Mouse (Mus musculus): ENCODE measurements around the gene Cacna2d3. TPM values are rescaled to one million over a fixed set of nuclear protein-coding genes. Genes with fewer than 3 reads are reported as not detected.

Cacna2d3 gene
- polyA plus RNA-seq, 1 experiment, result 0.22 TPM

DNA sequence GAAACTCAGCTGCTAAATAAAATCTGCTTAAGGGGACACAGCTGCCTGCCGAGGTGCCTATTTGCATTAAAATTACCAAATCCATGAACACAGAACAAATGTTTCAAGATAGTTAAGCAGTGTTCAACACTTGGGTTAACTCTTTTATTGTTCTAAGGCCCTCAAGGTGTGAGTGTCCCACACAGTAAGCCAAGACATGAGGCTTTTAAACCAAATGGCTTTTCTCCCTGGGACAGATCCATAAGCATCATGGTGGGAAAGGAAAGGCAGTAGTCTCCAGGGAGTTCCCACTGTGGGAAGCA, 516.7 kb downstream of the Cacna2d3 start:
- no peak for DNase-seq
- Histone ChIP-seq H3K4me1 (ENCODE audit: control insufficient read depth, insufficient read depth, low read length) (no peaks in the 10 kb centered on the region), H3K27ac (ENCODE audit: insufficient read depth, low read depth, low read length) (no peak overlapping the region), H3K27me3 (replicated peaks; ENCODE audit: control insufficient read depth, insufficient read depth, low read length) (no peaks in the 10 kb centered on the region), H3K36me3 (ENCODE audit: control insufficient read depth, insufficient read depth, low read length) (no peaks in the 10 kb centered on the region), H3K4me3 (ENCODE audit: insufficient read depth, low read depth, low read length) (no peak overlapping the region)
- no peak for TF ChIP-seq POLR2A (IDR thresholded peaks at IDR 0.05; ENCODE audit: low read depth, low read length)
- TF ChIP-seq CTCF (conservative IDR thresholded peaks at IDR 0.05; ENCODE audit: insufficient read depth, insufficient read length, low read depth, low read length), result no peak
- WGBS, result 46% methylated on average over 1 of the region's 1 CpGs

DNA sequence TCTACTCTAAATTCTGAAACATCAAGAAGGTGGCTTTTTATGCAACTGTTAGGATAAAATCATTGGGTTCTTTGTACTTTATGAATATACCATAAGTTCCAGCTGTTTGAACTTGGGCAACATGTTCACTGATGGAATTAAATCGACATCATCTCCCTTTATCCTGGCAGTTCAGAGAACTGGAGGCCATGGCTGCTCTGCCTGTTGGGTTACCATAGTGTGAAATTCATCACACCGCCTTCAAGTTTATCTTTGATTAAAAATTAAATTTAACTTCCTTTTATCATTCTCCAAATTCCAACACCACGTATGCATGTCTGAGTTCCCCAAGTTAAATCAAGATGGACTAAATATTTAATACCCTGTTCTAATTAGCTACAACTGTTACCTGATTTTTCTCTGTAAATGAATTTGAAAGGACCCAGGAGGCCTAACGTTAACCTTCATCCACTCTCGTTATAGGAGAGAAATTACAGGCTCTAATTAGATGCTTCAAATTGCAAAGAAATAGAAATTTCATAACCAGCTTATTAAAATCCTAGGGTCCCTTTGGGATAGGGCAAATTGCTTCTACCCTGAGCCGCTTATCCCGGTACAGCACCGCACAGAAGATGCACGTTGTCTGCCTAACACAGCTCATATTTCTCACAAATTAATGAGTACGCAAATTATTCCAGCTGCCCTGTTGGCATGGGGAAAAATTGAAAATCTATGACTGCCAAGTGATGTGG, 517.3 kb downstream of the Cacna2d3 start:
- no peak overlapping the region for H3K27ac ChIP-seq (ENCODE audit: insufficient read depth, low read depth, low read length)
- H3K4me1 ChIP-seq (ENCODE audit: control insufficient read depth, insufficient read depth, low read length), result no peaks in the 10 kb centered on the region
- H3K4me3 ChIP-seq (ENCODE audit: insufficient read depth, low read depth, low read length), result no peak overlapping the region
- WGBS, result 85% methylated on average over 10 of the region's 10 CpGs
- TF ChIP-seq POLR2A (IDR thresholded peaks at IDR 0.05; ENCODE audit: low read depth, low read length) (no peak), CTCF (conservative IDR thresholded peaks at IDR 0.05; ENCODE audit: insufficient read depth, insufficient read length, low read depth, low read length) (no peak)
- DNase-seq, result no peak
- no peaks in the 10 kb centered on the region for H3K27me3 ChIP-seq (replicated peaks; ENCODE audit: control insufficient read depth, insufficient read depth, low read length)
- no peaks in the 10 kb centered on the region for H3K36me3 ChIP-seq (ENCODE audit: control insufficient read depth, insufficient read depth, low read length)

DNA sequence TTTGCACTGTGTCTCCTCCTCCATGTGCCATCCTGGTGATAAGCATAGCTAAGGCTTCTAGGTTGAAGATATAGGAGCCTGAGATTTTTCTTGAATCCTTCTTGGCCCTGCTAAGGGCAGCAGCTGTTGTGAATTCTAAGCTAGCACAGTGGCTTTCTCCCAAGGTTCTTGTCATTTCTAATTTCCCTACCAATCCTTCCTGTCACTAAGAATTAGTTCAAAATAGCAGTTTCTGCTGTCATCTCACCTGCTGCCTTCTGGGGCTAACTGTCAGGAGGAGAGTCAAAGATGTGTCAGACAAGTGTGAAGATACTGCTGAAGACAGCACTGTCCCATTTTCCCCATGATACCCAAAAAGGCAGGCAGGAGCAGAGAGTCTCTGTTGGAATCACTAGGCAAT, 525.5 kb downstream of the Cacna2d3 start:
- Histone ChIP-seq H3K36me3 (ENCODE audit: control insufficient read depth, insufficient read depth, low read length) (no peaks in the 10 kb centered on the region), H3K4me3 (ENCODE audit: insufficient read depth, low read depth, low read length) (no peak overlapping the region), H3K27me3 (replicated peaks; ENCODE audit: control insufficient read depth, insufficient read depth, low read length) (no peaks in the 10 kb centered on the region), H3K27ac (ENCODE audit: insufficient read depth, low read depth, low read length) (no peak overlapping the region), H3K4me1 (ENCODE audit: control insufficient read depth, insufficient read depth, low read length) (no peaks in the 10 kb centered on the region)
- TF ChIP-seq POLR2A (IDR thresholded peaks at IDR 0.05; ENCODE audit: low read depth, low read length) (no peak), CTCF (conservative IDR thresholded peaks at IDR 0.05; ENCODE audit: insufficient read depth, insufficient read length, low read depth, low read length) (no peak)
- no peak for DNase-seq

DNA sequence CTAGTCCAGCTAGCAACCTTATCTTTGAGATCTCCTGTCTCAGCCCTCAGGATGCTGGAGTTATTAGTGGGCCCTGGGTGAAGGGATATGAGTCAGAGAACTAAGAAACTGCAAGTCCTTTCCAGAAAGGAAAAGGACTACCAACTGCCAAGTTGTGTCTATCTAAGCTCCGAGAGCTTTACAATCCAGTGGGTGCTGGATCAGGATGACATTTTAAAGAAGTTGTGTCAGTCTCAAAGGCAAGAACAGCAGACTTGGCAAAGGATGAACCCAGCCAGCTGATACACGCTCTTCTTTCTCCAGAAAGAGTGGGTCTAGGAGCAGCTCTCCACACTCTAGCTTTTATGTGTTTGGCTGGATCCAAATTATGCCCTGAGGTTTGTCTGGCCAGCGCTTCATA, 530.2 kb downstream of the Cacna2d3 start:
- no peak for DNase-seq
- Histone ChIP-seq H3K4me1 (ENCODE audit: control insufficient read depth, insufficient read depth, low read length) (no peaks in the 10 kb centered on the region), H3K27ac (ENCODE audit: insufficient read depth, low read depth, low read length) (no peak overlapping the region), H3K4me3 (ENCODE audit: insufficient read depth, low read depth, low read length) (no peak overlapping the region), H3K36me3 (ENCODE audit: control insufficient read depth, insufficient read depth, low read length) (no peaks in the 10 kb centered on the region), H3K27me3 (replicated peaks; ENCODE audit: control insufficient read depth, insufficient read depth, low read length) (no peaks in the 10 kb centered on the region)
- no peak for TF ChIP-seq CTCF (conservative IDR thresholded peaks at IDR 0.05; ENCODE audit: insufficient read depth, insufficient read length, low read depth, low read length)
- no peak for TF ChIP-seq POLR2A (IDR thresholded peaks at IDR 0.05; ENCODE audit: low read depth, low read length)
- WGBS, result 80% methylated on average over 3 of the region's 3 CpGs

DNA sequence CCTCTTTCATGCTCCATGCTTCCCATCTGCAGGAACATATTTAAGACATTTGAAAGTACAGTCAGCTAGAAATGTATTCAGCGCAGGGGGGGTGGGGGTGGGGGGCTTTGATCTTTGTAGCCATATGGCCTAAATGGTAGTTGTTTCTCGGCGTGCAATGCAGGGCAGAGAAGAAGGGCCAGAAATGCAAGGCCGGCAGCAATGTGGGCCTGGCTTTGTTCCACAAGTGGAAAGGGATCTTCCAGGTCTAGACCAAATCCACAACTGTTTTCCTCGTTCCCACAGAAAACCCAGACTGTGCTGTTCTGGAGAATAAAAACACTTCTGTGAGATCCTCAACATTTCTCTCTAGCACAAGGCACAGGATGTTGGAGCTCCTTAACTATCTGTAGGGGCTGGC, 537.9 kb downstream of the Cacna2d3 start:
- TF ChIP-seq POLR2A (IDR thresholded peaks at IDR 0.05; ENCODE audit: low read depth, low read length) (no peak), CTCF (conservative IDR thresholded peaks at IDR 0.05; ENCODE audit: insufficient read depth, insufficient read length, low read depth, low read length) (no peak)

DNA sequence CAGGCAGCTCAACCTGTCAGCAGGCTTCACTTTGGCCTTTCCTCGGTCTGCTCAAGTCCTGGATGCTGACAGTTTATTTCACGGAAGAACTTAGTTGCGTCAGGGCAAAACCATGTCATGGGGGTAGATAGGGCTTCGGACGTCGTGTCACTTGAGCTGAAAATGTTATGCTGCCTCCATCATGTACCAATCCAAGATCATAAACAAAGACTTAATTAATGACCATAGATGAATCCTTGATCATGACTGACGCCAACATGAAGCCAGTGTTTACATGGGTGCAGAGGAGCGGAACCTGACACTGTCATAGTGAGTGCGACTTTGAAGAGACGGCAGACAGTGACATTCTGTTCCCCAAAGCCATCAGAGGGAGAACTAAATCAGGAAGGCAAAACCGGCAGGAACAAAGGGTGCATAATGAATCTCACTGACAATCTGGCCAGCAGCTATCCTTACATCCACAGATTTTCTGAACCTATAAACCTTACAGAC, 542.2 kb downstream of the Cacna2d3 start:
- 46% methylated on average over 11 of the region's 11 CpGs for WGBS
- TF ChIP-seq CTCF (conservative IDR thresholded peaks at IDR 0.05; ENCODE audit: insufficient read depth, insufficient read length, low read depth, low read length) (no peak), POLR2A (IDR thresholded peaks at IDR 0.05; ENCODE audit: low read depth, low read length) (no peak)
- H3K27ac ChIP-seq (ENCODE audit: insufficient read depth, low read depth, low read length), result no peak overlapping the region
- no peaks in the 10 kb centered on the region for H3K36me3 ChIP-seq (ENCODE audit: control insufficient read depth, insufficient read depth, low read length)
- no peak for DNase-seq
- no peak overlapping the region for H3K4me3 ChIP-seq (ENCODE audit: insufficient read depth, low read depth, low read length)
- H3K4me1 ChIP-seq (ENCODE audit: control insufficient read depth, insufficient read depth, low read length), result no peaks in the 10 kb centered on the region
- H3K27me3 ChIP-seq (replicated peaks; ENCODE audit: control insufficient read depth, insufficient read depth, low read length), result no peaks in the 10 kb centered on the region

More for the DNA sequence above, 537.9 kb downstream of the Cacna2d3 start:
- no peaks in the 10 kb centered on the region for H3K36me3 ChIP-seq (ENCODE audit: control insufficient read depth, insufficient read depth, low read length)
- H3K27ac ChIP-seq (ENCODE audit: insufficient read depth, low read depth, low read length), result no peak overlapping the region
- H3K4me3 ChIP-seq (ENCODE audit: insufficient read depth, low read depth, low read length), result no peak overlapping the region
- 79% methylated on average over 5 of the region's 5 CpGs for WGBS
- no peaks in the 10 kb centered on the region for H3K27me3 ChIP-seq (replicated peaks; ENCODE audit: control insufficient read depth, insufficient read depth, low read length)
- H3K4me1 ChIP-seq (ENCODE audit: control insufficient read depth, insufficient read depth, low read length), result no peaks in the 10 kb centered on the region
- DNase-seq, result no peak

DNA sequence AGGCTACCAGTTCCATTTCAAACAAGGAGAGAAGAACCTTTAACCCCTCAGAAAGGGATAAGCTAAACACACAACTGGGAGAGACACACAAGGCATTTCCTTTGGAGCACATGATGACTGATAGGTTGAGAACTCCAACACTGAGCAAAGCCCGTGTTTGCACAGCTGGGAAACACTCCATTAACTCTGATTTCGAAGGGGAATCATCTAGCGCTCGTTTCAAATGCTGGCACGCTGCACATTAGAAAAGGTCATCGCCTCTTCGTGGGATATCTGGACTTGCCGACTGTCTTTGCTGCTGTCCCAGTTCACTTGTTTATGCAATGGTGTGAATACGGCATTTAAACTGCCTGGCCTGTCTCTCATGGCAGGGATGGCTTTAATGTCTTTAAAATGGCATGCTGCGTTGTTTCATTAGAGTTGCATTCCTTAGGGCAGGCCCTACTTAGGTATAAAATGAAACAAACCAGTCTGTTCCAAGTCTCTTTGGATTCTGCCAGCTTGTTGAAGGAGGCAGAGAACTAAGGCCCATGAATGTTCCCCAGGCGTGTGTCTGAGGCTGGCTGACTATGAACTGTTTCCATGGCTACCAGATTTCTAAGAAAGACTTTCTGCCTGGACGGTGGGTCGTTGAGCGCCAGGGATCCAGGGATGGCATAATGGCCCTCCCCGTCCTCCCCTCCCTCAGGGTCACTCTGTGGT, 542.8 kb downstream of the Cacna2d3 start:
- TF ChIP-seq CTCF (conservative IDR thresholded peaks at IDR 0.05; ENCODE audit: insufficient read depth, insufficient read length, low read depth, low read length) (no peak), POLR2A (IDR thresholded peaks at IDR 0.05; ENCODE audit: low read depth, low read length) (no peak)
- H3K4me3 ChIP-seq (ENCODE audit: insufficient read depth, low read depth, low read length), result no peak overlapping the region
- 32% methylated on average over 15 of the region's 15 CpGs for WGBS
- no peaks in the 10 kb centered on the region for H3K36me3 ChIP-seq (ENCODE audit: control insufficient read depth, insufficient read depth, low read length)
- DNase-seq, result no peak
- H3K4me1 ChIP-seq (ENCODE audit: control insufficient read depth, insufficient read depth, low read length), result no peaks in the 10 kb centered on the region
- no peak overlapping the region for H3K27ac ChIP-seq (ENCODE audit: insufficient read depth, low read depth, low read length)
- H3K27me3 ChIP-seq (replicated peaks; ENCODE audit: control insufficient read depth, insufficient read depth, low read length), result no peaks in the 10 kb centered on the region

Data from kidney, adult 2 months (tissue).